Mouse (Mus musculus) cerebellum, adult 11 months (tissue): Measurements from ENCODE around the gene Cmtm1.
A peak's percentile ranks its signal among the peaks of the same experiment; 100 is the strongest.
"Not testable (repeated sequence)": the region's sequence is repeated elsewhere in the genome, so short reads cannot be mapped to it uniquely, and the experiment has no call there.

Source experiments
- DNase-seq: peaks from one replicate; pipeline ENCODE4 v3.0.0; 2022

The Cmtm1 gene

DNA sequence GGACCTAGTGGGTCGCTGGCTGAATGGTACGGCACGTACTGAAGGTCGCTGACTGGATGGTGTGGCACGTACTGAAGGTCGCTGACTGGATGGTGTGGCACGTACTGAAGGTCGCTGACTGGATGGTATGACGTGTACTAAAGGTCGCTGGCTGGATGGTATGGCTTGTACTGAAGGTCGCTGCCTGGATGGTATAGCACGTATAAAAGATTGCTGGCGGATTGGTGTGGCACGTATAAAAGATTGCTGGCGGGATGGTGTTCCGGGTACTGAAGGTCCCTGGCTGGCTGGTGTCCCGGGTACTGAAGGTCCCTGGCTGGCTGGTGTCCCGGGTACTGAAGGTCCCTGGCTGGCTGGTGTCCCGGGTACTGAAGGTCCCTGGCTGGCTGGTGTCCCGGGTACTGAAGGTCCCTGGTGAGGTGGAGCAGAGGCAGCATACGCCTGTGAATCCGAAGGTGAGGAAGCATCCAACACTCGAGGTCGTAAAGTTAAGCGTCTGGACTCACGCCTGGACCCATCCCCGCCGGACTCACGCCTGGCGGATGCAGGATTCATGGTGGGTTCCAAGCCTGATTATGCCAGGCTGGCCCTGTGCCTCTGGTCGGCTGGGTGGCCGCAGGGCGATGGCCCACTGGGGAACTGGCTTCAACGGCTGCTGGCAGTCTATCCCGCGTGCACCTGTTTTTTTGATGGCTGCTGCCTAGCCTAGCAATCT lies at the start of gene Cmtm1, which contains the start of gene Gm45711:
Gene Cmtm1, minus strand, starts transcription at position 705 of the 715 bp plus-strand sequence.
Gene Gm45711, minus strand, starts transcription at position 641 of the 715 bp plus-strand sequence.
- DNase-seq: peak; percentile 19

GRCm38 (mm10) chr8:104358637-104359036 lies 48.7 kb upstream of the Cmtm1 start:
- DNase-seq: no peak

- DNase-seq: no peak
Observed at GRCm38 (mm10) chr8:104354504-104354903, 44.6 kb upstream of the Cmtm1 start.

DNA sequence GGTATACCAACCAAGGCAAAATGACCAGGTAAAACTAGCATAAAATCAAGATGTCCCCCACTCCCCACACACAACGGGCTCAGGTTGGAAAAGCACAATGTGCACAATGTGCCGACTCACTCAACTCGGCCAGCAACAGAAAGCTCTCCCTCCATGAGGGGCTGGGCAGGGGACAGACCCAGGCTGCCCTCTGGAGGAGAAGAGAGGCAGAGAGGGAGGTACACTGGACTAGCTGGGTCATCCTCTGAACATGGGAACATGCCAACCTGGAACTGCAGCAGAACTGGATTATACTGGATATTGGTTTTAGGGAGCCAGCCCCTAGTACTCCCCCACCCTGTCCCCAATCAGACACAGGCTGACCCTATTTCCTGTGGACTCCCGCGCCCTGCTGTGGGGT lies 43.2 kb upstream of the Cmtm1 start:
- DNase-seq: no peak

DNA sequence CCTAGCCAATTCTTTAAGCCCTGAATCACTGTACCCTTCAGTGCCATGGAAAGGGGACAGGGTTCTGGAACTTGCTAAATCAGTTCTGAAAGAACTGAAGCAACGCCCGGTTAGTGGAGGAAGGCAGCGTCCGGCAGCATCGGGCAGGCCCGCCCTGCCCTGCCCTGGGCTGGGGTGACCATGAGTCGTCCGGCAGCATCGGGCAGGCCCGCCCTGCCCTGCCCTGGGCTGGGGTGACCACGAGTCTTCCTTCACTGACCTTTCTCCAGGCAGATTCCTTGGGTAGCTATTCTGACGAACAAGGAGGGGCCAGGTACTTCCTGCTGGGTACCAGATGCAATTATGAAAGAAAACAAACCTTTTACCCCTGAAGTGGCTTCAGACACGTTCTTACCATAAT lies 40.1 kb upstream of the Cmtm1 start:
- no peak for DNase-seq

DNA sequence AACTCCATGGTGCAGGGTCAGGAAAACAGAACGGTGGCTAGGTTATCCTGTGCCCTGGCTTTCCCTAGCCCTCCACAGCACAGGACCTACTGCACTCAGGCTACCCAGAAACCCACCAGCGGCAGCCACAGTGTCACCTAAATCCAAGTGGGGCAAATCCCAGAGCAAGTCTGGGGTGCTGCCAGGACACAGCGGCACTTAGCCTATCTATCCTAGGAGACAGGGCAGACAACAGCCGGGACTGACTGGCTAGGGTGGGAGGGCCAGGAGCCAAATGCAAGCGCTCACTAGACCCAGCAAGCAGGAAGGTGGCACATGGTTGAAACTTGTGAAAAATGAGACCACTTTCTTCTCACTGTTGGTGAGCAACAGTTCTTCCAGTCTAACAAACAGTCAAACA lies 39.0 kb upstream of the Cmtm1 start:
- no peak for DNase-seq

DNA sequence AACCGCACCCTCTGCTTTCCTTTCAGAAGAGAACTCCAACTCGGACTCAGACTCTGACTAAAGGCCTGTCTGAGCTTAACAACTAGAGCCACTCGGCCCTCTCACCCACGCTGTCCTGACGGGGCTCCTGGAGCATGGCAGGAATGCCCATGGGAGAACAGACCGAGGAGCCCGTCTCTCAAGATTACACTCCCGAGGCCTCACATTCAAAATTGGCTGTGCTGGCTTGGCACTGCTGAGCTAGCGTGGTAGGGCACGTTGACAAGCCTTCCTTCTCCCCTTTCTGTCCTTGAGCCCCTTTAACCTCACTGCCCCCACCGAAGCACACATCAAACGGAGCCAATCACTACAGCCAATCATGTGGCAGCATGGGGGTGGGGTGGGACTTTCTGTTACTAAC lies 36.8 kb upstream of the Cmtm1 start:
- DNase-seq: no peak

GRCm38 (mm10) chr8:104344622-104345021 lies 34.7 kb upstream of the Cmtm1 start:
- DNase-seq: no peak

GRCm38 (mm10) chr8:104343957-104344356 lies 34.0 kb upstream of the Cmtm1 start:
- DNase-seq: peak; percentile 89

- DNase-seq: no peak
Observed at GRCm38 (mm10) chr8:104342426-104342825, 32.5 kb upstream of the Cmtm1 start.

DNA sequence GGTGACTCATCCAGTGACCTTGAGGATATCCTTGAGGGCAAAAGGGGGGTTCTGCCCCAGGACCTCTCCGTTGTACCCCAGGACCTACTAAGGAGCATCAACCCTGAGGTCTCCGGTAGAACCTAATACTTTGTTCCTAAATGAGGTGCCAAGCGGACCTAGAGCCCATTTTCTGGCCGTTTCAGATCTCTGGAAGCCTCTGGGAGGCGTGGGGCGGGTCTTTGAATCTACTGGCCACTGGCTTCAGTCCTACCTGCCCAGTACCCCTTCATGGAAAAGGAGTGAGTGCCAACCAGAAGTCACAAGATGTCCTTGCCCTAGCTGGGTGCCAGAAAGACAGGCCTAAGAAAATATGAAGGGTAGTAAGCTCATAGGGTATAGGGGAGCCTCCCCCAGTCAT lies 31.7 kb upstream of the Cmtm1 start:
- no peak for DNase-seq

- DNase-seq: no peak
Observed at GRCm38 (mm10) chr8:104341106-104341561, 31.2 kb upstream of the Cmtm1 start.

GRCm38 (mm10) chr8:104340233-104341105 lies 30.5 kb upstream of the Cmtm1 start:
- peak; percentile 34 for DNase-seq

DNA sequence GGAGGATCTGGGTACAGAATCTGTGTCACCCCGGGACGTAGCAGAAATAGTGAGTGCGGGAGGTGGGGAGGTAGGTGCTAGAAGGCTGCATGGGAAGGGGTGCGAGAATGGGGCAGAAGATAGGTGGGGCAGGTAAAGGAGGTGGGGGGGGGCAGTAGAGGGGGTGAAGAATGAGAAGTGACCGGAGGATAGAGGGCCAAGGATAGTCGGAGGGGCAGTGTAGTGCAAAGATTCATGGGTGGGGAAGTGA lies 30.0 kb upstream of the Cmtm1 start:
- DNase-seq: no peak

DNA sequence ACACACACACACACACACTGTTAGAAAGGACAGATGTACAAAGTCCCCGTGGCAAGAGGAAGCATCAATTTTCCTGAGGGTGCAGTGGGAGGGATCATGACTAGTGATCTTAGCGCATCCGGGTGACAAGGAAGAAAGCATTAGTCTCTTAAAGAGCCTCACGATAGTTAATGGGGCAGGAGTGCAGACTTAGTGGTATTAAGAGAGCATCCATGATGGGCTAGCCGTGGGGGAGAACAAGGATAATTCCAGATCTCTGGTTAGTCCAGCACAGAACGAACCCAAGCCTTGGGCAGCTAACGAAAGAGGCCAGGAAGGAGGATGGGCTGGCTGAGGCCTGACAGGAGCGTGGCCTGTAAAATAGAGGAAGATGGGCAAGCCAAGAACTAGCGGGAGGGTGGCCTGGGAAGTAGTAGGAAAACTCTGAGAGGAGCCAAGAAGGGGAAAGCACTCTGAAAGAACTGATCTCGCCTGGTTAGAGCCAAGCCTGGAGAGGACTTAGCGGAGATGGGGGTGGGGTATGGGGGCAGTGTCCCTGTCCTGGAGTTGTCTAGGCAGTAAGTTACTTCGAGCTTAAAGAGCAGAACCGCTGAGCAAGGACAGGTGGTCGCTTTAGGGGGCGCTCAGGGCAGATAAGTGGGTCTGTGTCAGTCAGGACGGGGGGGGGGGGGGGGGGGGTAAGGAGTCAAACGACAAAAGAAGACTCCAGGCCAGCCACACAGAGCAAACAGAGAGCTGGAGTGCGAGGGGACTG lies 29.5 kb upstream of the Cmtm1 start, which contains the start of gene Cmtm3:
Gene Cmtm3, plus strand, starts transcription at position 182 of the 754 bp plus-strand sequence.
- DNase-seq: no peak

GRCm38 (mm10) chr8:104337890-104338289 lies 27.9 kb upstream of the Cmtm1 start:
- no peak for DNase-seq

- DNase-seq: no peak
Observed at GRCm38 (mm10) chr8:104336806-104337205, 26.9 kb upstream of the Cmtm1 start.

- DNase-seq: no peak
Observed at GRCm38 (mm10) chr8:104334196-104334595, 24.3 kb upstream of the Cmtm1 start.

- no peak for DNase-seq
Observed at GRCm38 (mm10) chr8:104333786-104334185, 23.8 kb upstream of the Cmtm1 start.

- no peak for DNase-seq
Observed at GRCm38 (mm10) chr8:104332665-104333631, 23.0 kb upstream of the Cmtm1 start.

- not testable (repeated sequence) for DNase-seq
Observed at GRCm38 (mm10) chr8:104321930-104322329, 12.0 kb upstream of the Cmtm1 start, which contains the start of gene Cmtm2b. TSS of gene Cmtm2b (plus strand) at chr8:104322230.

DNA sequence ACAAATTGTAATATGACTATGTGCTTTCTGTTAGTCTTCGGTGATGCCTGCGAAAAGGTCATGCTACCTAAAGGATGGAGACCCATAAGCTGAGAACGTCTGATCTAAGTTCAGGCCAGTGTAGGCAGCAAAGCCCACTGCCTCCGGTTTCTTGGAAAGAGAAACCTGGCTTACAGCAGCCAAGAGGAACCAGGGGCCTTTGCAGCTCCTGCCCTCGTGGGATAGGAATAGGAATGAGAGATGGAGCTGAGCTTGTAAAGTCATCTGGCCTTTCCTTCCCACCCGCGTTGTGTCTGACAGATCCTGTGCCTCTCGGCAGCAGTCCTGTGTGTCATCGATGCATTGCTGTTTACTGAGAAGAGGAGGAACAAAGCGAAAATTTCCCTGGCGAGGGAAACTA lies 11.3 kb upstream of the Cmtm1 start, which contains the start of gene Gm11020:
Gene Gm11020, plus strand, starts transcription at position 301 of the 400 bp plus-strand sequence.
- DNase-seq: not testable (repeated sequence)
